In the genomic region with DNA sequence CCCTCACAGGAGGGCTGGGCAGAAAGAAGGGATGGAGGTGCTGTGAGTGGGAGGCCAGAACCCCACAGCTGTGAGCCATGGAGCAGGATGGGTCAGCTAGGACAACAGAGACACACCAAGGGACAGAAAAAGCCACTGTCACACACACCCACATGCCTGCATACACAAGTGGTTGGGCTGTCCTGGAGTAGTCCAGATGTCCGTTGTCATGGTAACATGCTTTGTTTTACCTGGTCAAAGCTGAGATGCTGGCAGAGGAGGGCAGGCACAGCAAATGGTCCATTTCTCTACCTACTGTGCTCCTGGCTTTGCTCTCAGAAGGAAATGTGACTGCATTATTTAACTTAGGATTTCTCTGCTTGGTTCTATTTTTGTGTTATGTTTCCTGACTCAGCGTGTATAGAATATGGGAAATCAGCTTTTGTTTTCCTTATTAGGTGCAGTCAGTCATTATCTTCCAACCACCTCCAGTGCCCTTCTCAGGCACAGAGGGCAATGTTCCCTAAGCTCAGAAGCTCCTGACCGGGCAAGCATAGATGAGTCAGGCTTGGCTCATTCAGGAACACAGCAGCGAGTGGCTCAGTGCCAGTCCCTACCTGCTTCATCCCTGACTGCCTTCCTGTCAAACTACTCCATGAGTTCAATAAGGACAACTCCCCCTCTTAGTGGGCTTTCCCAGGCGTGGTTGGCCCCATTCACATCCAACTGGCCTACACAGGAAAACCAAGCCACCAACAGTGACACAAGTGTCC, we compare ENCODE assay signal across 14 mouse cellular contexts.
DNase-seq lines count a peak whose midpoint lies in the region; ATAC-seq and TF ChIP-seq lines count a peak whose summit lies in the region.
"Had no signal": no experiment of that assay in that cellular context is flagged by ENCODE, and none has a peak within 500 bp of the region (broad histone marks: within the 10 kb centered on the region; RNA-seq: fewer than 3 reads in every experiment).

No protein-coding gene starts in this region.

- H3K4me1 ChIP-seq in kidney, embryonic 16.5 days (ENCODE audit: insufficient read depth, low read length) = no peaks in the 10 kb centered on the region
- H3K4me1 ChIP-seq in stomach, postnatal 0 days (replicated peaks; ENCODE audit: control insufficient read depth, insufficient read depth) = no peaks in the 10 kb centered on the region

- H3K4me3 ChIP-seq in kidney, embryonic 16.5 days (ENCODE audit: low read length) = no peak overlapping the region
- no peak overlapping the region for H3K4me3 ChIP-seq in stomach, postnatal 0 days (ENCODE audit: low read depth, low read length)
- H3K4me3 ChIP-seq: neural tube, embryonic 15.5 days had no signal

- no peak overlapping the region for H3K27ac ChIP-seq in kidney, embryonic 16.5 days (ENCODE audit: low read length)
- H3K27ac ChIP-seq in stomach, postnatal 0 days (replicated peaks) = no peak overlapping the region
- H3K27ac ChIP-seq: neural tube, embryonic 15.5 days had no signal

- H3K4me2 ChIP-seq in kidney, embryonic 16.5 days (replicated peaks; ENCODE audit: low read depth, low read length) = no peak overlapping the region
- H3K4me2 ChIP-seq in stomach, postnatal 0 days (replicated peaks; ENCODE audit: low read depth) = no peak overlapping the region
- H3K4me2 ChIP-seq: neural tube, embryonic 15.5 days had no signal

- WGBS in kidney, embryonic 16.5 days = 69% methylated on average over 5 of the region's 5 CpGs
- 58% methylated on average over 5 of the region's 5 CpGs for WGBS in stomach, postnatal 0 days

- H3K27me3 ChIP-seq in kidney, embryonic 16.5 days (ENCODE audit: insufficient read depth, low read length) = no peaks in the 10 kb centered on the region
- no peaks in the 10 kb centered on the region for H3K27me3 ChIP-seq in stomach, postnatal 0 days (ENCODE audit: control insufficient read depth, insufficient read depth, low read length)
- H3K27me3 ChIP-seq: neural tube, embryonic 15.5 days had no signal

- TF ChIP-seq EP300 in stomach, postnatal 0 days (optimal IDR thresholded peaks at IDR 0.05) = no peak

- no peak overlapping the region for H3K9ac ChIP-seq in kidney, embryonic 16.5 days (replicated peaks; ENCODE audit: low read length)
- no peak overlapping the region for H3K9ac ChIP-seq in stomach, postnatal 0 days (ENCODE audit: low read length)
- H3K9ac ChIP-seq: neural tube, embryonic 15.5 days had no signal

- no peak for ATAC-seq in kidney, embryonic 16.5 days (ENCODE audit: low FRiP score, low TSS enrichment)
- ATAC-seq in stomach, postnatal 0 days (ENCODE audit: low FRiP score, low TSS enrichment) = no peak
- ATAC-seq in granulocyte monocyte progenitor cell, adult 5-6 weeks (replicated peaks; ENCODE audit: poor library complexity, severe bottlenecking) = no peak

- H3K9me3 ChIP-seq in kidney, embryonic 16.5 days (ENCODE audit: low read length) = no peaks in the 10 kb centered on the region
- no peaks in the 10 kb centered on the region for H3K9me3 ChIP-seq in stomach, postnatal 0 days (ENCODE audit: control insufficient read depth, low read length)
- H3K9me3 ChIP-seq: G1E; neural tube, embryonic 15.5 days had no signal

- peak; percentile 43 for DNase-seq in kidney, adult 9 months
- peak; percentile 15 for DNase-seq in retina, postnatal 1 day
- no peak for DNase-seq in retina, embryonic 14.5 days (ENCODE audit: low spot score)
- peak; percentile 81 for DNase-seq in cerebellum, adult 9-10 months
- no peak for DNase-seq in stomach, postnatal 0 days (ENCODE audit: low spot score)
- DNase-seq in layer of hippocampus, postnatal 36 days = no peak
- DNase-seq: heart, adult 18-20 months; heart, postnatal 4 days; liver; thymus, postnatal 25 days had no signal

- TF ChIP-seq CTCF in stomach, postnatal 0 days (IDR thresholded peaks at IDR 0.05; ENCODE audit: low read depth) = peak; percentile 37; the same call in 1 of the 2 replicates

- no peaks in the 10 kb centered on the region for H3K36me3 ChIP-seq in kidney, embryonic 16.5 days (ENCODE audit: insufficient read depth, low read length)
- no peaks in the 10 kb centered on the region for H3K36me3 ChIP-seq in stomach, postnatal 0 days (ENCODE audit: control insufficient read depth, insufficient read depth, low read length)
- H3K36me3 ChIP-seq: G1E; neural tube, embryonic 15.5 days had no signal

Comparison
In these comparisons a context has a peak if more than half of its experiments do, and no peak if none do; other contexts are left out.
1. DNase-seq: peak in kidney, adult 9 months (single experiment), retina, postnatal 1 day (single experiment) and cerebellum, adult 9-10 months (single experiment); none in retina, embryonic 14.5 days (single experiment), stomach, postnatal 0 days (single experiment) and layer of hippocampus, postnatal 36 days (0 of 2).